Mouse (Mus musculus): ENCODE data around the gene 1600014C10Rik. TPM values are rescaled to one million over a fixed set of nuclear protein-coding genes. Genes with fewer than 3 reads are reported as not detected.

Gene 1600014C10Rik
- polyA plus RNA-seq, 1 experiment from 2014 or later = 17.3 TPM

DNA sequence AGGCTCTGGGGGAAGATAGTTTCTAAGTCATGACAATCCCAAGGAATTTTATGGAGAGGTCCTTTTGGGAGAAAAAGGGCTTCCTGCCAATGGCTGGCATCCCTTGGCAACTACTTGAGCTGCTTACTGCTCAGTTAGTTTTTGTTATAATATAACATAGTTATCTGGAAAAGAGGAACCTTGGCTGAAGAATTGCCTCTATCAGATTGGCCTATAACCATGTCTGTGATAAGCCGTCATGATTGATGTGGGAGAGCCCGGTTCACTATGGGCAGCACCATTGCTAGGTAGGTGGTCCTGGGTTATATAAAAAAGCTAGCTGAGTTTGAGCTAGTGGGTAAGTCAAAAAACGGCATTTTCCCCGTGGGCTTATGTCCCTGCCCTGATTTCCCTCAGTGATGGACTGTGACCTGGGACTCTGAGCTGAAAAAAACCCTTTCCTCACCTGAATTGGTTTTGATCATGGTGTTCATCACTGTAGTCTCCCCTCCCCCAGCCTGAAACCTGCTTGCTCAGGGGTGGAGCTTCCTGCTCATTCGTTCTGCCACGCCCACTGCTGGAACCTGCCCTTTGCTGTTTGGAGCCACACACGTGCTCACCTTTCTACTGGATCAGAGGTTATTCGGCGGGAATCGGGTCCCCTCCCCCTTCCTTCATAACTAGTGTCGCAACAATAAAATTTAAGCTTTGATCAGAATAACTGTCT is 53.5 kb downstream of the 1600014C10Rik start:
- H3K4me3 ChIP-seq (replicated peaks) = no peak overlapping the region
- H3K27ac ChIP-seq (replicated peaks) = no peak overlapping the region
- H3K9me3 ChIP-seq (replicated peaks) = no peaks in the 10 kb centered on the region
- H3K36me3 ChIP-seq (replicated peaks) = no peaks in the 10 kb centered on the region
- no peaks in the 10 kb centered on the region for H3K4me1 ChIP-seq (replicated peaks)
- WGBS (ENCODE audit: insufficient replicate concordance) = 38% methylated on average over 11 of the region's 11 CpGs
- H3K9ac ChIP-seq = no peak overlapping the region
- no peak overlapping the region for H3K4me2 ChIP-seq
- H3K27me3 ChIP-seq = no peaks in the 10 kb centered on the region
- ATAC-seq (ENCODE audit: insufficient read depth) = no peak

DNA sequence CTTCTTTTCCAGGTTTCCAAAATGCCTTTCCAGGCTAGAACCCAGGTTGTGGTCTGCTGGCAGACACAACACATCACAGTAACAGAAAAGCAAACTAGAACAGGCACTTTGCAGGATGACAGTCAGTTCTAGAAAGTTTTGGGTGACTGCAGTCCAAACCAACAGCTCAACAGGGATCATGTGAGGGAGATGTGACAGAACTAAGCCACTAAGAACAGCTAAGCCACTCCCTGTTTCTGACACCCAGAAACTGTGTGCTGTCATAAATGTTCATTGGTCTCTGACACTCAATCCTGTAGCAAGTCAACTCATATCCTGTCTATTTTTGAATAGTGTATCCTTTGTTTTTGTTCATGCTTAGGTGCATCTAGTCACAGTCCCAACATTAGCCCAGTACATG is 54.1 kb downstream of the 1600014C10Rik start:
- Histone ChIP-seq H3K9me3 (replicated peaks) (no peaks in the 10 kb centered on the region), H3K9ac (no peak overlapping the region), H3K4me3 (replicated peaks) (no peak overlapping the region), H3K4me2 (no peak overlapping the region), H3K27ac (replicated peaks) (no peak overlapping the region), H3K4me1 (replicated peaks) (no peaks in the 10 kb centered on the region), H3K27me3 (no peaks in the 10 kb centered on the region), H3K36me3 (replicated peaks) (no peaks in the 10 kb centered on the region)
- ATAC-seq (ENCODE audit: insufficient read depth) = no peak

DNA sequence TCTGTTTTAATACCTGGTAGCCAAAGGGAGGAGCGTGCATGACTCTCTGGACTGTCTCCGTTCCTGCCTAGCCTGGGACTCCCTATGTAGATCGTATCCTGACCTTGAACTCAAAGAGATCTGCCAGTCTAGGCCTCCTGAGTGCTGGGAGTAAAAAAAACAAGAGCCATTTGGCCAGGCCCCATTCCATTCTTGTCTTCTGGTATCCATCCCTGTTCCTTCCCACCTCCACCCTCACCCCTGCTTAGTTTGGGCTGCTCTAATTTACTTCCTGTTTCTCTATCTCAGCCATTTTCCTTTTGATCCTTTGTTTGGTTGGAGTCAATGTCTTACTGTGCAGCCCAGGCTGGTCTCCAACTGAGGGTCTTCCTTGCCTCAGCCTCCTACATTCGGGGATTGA is 59.4 kb downstream of the 1600014C10Rik start:
- Histone ChIP-seq H3K4me2 (no peak overlapping the region), H3K4me3 (replicated peaks) (no peak overlapping the region), H3K4me1 (replicated peaks) (no peaks in the 10 kb centered on the region), H3K36me3 (replicated peaks) (no peaks in the 10 kb centered on the region), H3K9me3 (replicated peaks) (no peaks in the 10 kb centered on the region), H3K9ac (no peak overlapping the region), H3K27ac (replicated peaks) (no peak overlapping the region), H3K27me3 (no peaks in the 10 kb centered on the region)
- 68% methylated on average over 4 of the region's 4 CpGs for WGBS (ENCODE audit: insufficient replicate concordance)
- ATAC-seq (ENCODE audit: insufficient read depth) = no peak

Other genes with a start within 250 kb of the 1600014C10Rik start
- 11.5 and 12.8 TPM in 2 replicates for gene Uri1, start 159.7 kb upstream of the 1600014C10Rik start, polyA plus RNA-seq (2015; fragmentation: Nextera tagmentation; extraction: Ambion mirVana)
- gene Ccne1, start 75.7 kb upstream of the 1600014C10Rik start, polyA plus RNA-seq (2015; fragmentation: Nextera tagmentation; extraction: Ambion mirVana) = 77.6 and 79.9 TPM in 2 replicates
- gene Plekhf1, start 44.8 kb downstream of the 1600014C10Rik start, polyA plus RNA-seq (2015; fragmentation: Nextera tagmentation; extraction: Ambion mirVana) = 0.53 and 0.66 TPM in 2 replicates
- gene Pop4, start 88.2 kb downstream of the 1600014C10Rik start, polyA plus RNA-seq (2015; fragmentation: Nextera tagmentation; extraction: Ambion mirVana) = 11.2 and 12.1 TPM in 2 replicates